Mouse (Mus musculus) megakaryocyte, embryonic 14.5 days (primary cell): ENCODE measurements around the gene Slc25a11.

Source experiments
- FLI1 ChIP-seq: IDR thresholded peaks from 2 replicates; pipeline ENCODE4 v1.6.1; 2012; ENCODE audit warnings: low read length, inconsistent platforms, mixed read lengths
- GATA1 ChIP-seq: IDR thresholded peaks from 3 replicates; pipeline ENCODE4 v1.6.1; 2012; ENCODE audit warnings: mixed read lengths, low read length, inconsistent platforms, borderline replicate concordance

DNA sequence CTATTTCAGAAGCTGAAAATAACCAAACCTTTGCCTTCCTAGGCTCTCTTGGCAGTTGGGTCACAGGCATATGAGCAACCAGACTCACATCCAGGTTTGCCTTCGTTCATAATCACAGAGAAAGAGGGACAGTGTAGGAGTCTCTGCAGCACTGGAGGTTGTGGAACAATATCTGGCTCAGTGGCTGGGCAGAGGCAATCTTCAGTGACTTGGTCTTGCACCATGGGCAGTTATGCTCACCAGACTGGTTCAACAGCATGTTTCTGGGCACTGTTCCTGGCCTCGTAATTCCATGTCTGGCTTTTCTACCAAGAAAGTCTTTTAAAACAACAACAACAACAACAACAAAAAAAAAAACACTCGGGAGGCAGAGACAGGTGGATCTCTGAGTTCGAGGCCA lies 11.7 kb downstream of the Slc25a11 start:
- no peak for TF ChIP-seq GATA1
- no peak for TF ChIP-seq FLI1
